Mouse (Mus musculus) layer of hippocampus, adult 9-10 months (tissue): Measurements from ENCODE around the gene Acy3.
"Not testable (repeated sequence)": the region's sequence is repeated elsewhere in the genome, so short reads cannot be mapped to it uniquely, and the experiment has no call there.

Source experiments
- DNase-seq: peaks from one replicate; pipeline ENCODE4 v3.0.0; 2022; ENCODE audit warnings: low spot score

Acy3 gene

GRCm38 (mm10) chr19:3986334-3986733 is at the start of gene Acy3:
Gene Acy3, plus strand, starts transcription at chr19:3986570.
- DNase-seq = no peak

- no peak for DNase-seq
These were observed 44.1 kb upstream of the Acy3 start for GRCm38 (mm10) chr19:3942315-3942714.

GRCm38 (mm10) chr19:3942986-3943735 is 43.2 kb upstream of the Acy3 start:
- DNase-seq = no peak

GRCm38 (mm10) chr19:3945872-3946564 is 40.4 kb upstream of the Acy3 start:
- DNase-seq = no peak

GRCm38 (mm10) chr19:3946715-3947114 is 39.7 kb upstream of the Acy3 start:
- DNase-seq = peak; percentile 53

- DNase-seq = no peak
These were observed 38.6 kb upstream of the Acy3 start for GRCm38 (mm10) chr19:3947813-3948212.

GRCm38 (mm10) chr19:3948546-3948945 is 37.8 kb upstream of the Acy3 start:
- no peak for DNase-seq

GRCm38 (mm10) chr19:3950331-3950730 is 36.0 kb upstream of the Acy3 start:
- no peak for DNase-seq

GRCm38 (mm10) chr19:3951461-3951860 is 34.9 kb upstream of the Acy3 start:
- DNase-seq = no peak

- DNase-seq = no peak
These were observed 34.3 kb upstream of the Acy3 start for GRCm38 (mm10) chr19:3952099-3952498.

GRCm38 (mm10) chr19:3955033-3955432 is 31.3 kb upstream of the Acy3 start:
- no peak for DNase-seq

GRCm38 (mm10) chr19:3955804-3956203 is 30.6 kb upstream of the Acy3 start:
- no peak for DNase-seq

- DNase-seq = not testable (repeated sequence)
These were observed 28.9 kb upstream of the Acy3 start for GRCm38 (mm10) chr19:3957296-3958036.

GRCm38 (mm10) chr19:3958470-3958869 is 27.9 kb upstream of the Acy3 start, which contains the start of gene Aldh3b3:
Gene Aldh3b3, plus strand, starts transcription at chr19:3958645.
- no peak for DNase-seq

- DNase-seq = no peak
These were observed 27.3 kb upstream of the Acy3 start for GRCm38 (mm10) chr19:3959030-3959429.

- no peak for DNase-seq
These were observed 26.2 kb upstream of the Acy3 start for GRCm38 (mm10) chr19:3960211-3960610.

GRCm38 (mm10) chr19:3961805-3962204 is 24.6 kb upstream of the Acy3 start:
- not testable (repeated sequence) for DNase-seq

GRCm38 (mm10) chr19:3962469-3962868 is 23.9 kb upstream of the Acy3 start:
- no peak for DNase-seq

- no peak for DNase-seq
These were observed 22.3 kb upstream of the Acy3 start for GRCm38 (mm10) chr19:3964030-3964429.

- no peak for DNase-seq
These were observed 19.9 kb upstream of the Acy3 start for GRCm38 (mm10) chr19:3966330-3967075.

- no peak for DNase-seq
These were observed 19.1 kb upstream of the Acy3 start for GRCm38 (mm10) chr19:3967258-3967657.

GRCm38 (mm10) chr19:3972229-3972628 is 14.1 kb upstream of the Acy3 start, which contains the start of gene Aldh3b2:
Gene Aldh3b2, plus strand, starts transcription at chr19:3972328.
- no peak for DNase-seq
